Comparison of ENCODE assay signal across 8 mouse cellular contexts in the genomic region with DNA sequence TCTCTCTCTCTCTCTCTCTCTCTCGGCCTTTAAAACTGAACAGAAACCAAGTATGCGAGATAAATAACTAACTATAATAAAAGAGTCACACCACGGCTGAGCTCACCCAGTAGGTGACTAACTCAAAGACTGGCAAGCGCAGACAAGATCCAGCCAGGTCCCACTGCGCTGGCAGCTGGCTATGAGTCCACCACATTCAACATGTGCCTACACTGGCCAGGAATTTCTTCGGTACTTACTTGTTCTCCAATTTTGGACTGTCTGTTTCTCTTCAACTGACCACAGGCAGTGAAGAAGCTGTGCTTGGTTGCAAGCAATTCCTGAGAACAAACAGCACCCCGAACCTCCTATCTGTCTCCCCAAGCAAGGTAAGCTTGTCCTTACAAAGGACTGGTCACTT. TPM values are rescaled to one million over a fixed set of nuclear protein-coding genes. Genes with fewer than 3 reads are reported as not detected.
DNase-seq lines count a peak whose midpoint lies in the region; ATAC-seq lines count a peak whose summit lies in the region.

No protein-coding gene starts in this region.

- peak; percentile 57 for DNase-seq in 3134 (ENCODE audit: extremely low read depth, insufficient read length, low spot score)
- peak; percentile 70 for DNase-seq in NIH3T3 (ENCODE audit: low read depth)
- DNase-seq in kidney, adult 18-20 months = peak; percentile 38
- DNase-seq in frontal cortex, postnatal 36 days (ENCODE audit: low spot score in 2 of 2) = no peak
- DNase-seq in ovary, postnatal 36 days (ENCODE audit: low spot score) = no peak
- no peak for DNase-seq in right cerebral cortex, postnatal 36 days (ENCODE audit: low spot score in 2 of 2)

- H3K27me3 ChIP-seq in forebrain, embryonic 15.5 days = no peaks in the 10 kb centered on the region
- no peaks in the 10 kb centered on the region for H3K27me3 ChIP-seq in midbrain, embryonic 13.5 days

- peaks cover 28% of the 10 kb centered on the region for H3K36me3 ChIP-seq in forebrain, embryonic 15.5 days
- H3K36me3 ChIP-seq in midbrain, embryonic 13.5 days = peaks cover 37% of the 10 kb centered on the region

- peak overlapping the region; percentile 90 for H3K4me3 ChIP-seq in forebrain, embryonic 15.5 days
- H3K4me3 ChIP-seq in midbrain, embryonic 13.5 days (replicated peaks) = peak overlapping the region; percentile 92

- no peak overlapping the region for H3K27ac ChIP-seq in forebrain, embryonic 15.5 days (replicated peaks)
- H3K27ac ChIP-seq in midbrain, embryonic 13.5 days = no peak overlapping the region

- peak overlapping the region; percentile 73 for H3K4me2 ChIP-seq in forebrain, embryonic 15.5 days (replicated peaks)
- H3K4me2 ChIP-seq in midbrain, embryonic 13.5 days (replicated peaks) = peak overlapping the region; percentile 83

- no peaks in the 10 kb centered on the region for H3K9me3 ChIP-seq in forebrain, embryonic 15.5 days
- H3K9me3 ChIP-seq in midbrain, embryonic 13.5 days = no peaks in the 10 kb centered on the region

- WGBS in forebrain, embryonic 15.5 days = 49% methylated on average over 7 of the region's 7 CpGs
- 68% methylated on average over 7 of the region's 7 CpGs for WGBS in midbrain, embryonic 13.5 days

- no peak for ATAC-seq in forebrain, embryonic 15.5 days (replicated peaks)
- no peak for ATAC-seq in midbrain, embryonic 13.5 days

- peak overlapping the region; percentile 96 for H3K9ac ChIP-seq in forebrain, embryonic 15.5 days (replicated peaks)
- peak overlapping the region; percentile 96 for H3K9ac ChIP-seq in midbrain, embryonic 13.5 days (replicated peaks)

- H3K4me1 ChIP-seq in forebrain, embryonic 15.5 days = peaks cover 42% of the 10 kb centered on the region
- peaks cover 29% of the 10 kb centered on the region for H3K4me1 ChIP-seq in midbrain, embryonic 13.5 days (replicated peaks)

RNA-seq across cellular contexts. Expression of a gene that starts 2.1 kb away (rescaled TPM):
- 119 and 121 TPM in 2 replicates for polyA plus RNA-seq in forebrain, embryonic 15.5 days (2015; fragmentation: Nextera tagmentation; extraction: Ambion mirVana)
- polyA plus RNA-seq in midbrain, embryonic 13.5 days (2015; fragmentation: Nextera tagmentation; extraction: Ambion mirVana) = 100 TPM in 2 replicates

Comparison
In these comparisons a context has a peak if more than half of its experiments do, and no peak if none do; other contexts are left out.
1. DNase-seq: peak in 3134 (single experiment), NIH3T3 (single experiment) and kidney, adult 18-20 months (single experiment); none in frontal cortex, postnatal 36 days (0 of 2), ovary, postnatal 36 days (single experiment) and right cerebral cortex, postnatal 36 days (0 of 2).